Mouse (Mus musculus): ENCODE results near the gene Tcp1.
A peak's percentile ranks its signal among the peaks of the same experiment; 100 is the strongest.
"Not testable (repeated sequence)": the region's sequence is repeated elsewhere in the genome, so short reads cannot be mapped to it uniquely, and the experiment has no call there.

The Tcp1 gene

GRCm38 (mm10) chr17:12915881-12916583, 531 bp downstream of the Tcp1 start, which contains the start of gene Mrpl18:
TSS of gene Mrpl18 (minus strand) at chr17:12916345.
- peak; percentile 100 for DNase-seq (ENCODE audit: low spot score)

DNA sequence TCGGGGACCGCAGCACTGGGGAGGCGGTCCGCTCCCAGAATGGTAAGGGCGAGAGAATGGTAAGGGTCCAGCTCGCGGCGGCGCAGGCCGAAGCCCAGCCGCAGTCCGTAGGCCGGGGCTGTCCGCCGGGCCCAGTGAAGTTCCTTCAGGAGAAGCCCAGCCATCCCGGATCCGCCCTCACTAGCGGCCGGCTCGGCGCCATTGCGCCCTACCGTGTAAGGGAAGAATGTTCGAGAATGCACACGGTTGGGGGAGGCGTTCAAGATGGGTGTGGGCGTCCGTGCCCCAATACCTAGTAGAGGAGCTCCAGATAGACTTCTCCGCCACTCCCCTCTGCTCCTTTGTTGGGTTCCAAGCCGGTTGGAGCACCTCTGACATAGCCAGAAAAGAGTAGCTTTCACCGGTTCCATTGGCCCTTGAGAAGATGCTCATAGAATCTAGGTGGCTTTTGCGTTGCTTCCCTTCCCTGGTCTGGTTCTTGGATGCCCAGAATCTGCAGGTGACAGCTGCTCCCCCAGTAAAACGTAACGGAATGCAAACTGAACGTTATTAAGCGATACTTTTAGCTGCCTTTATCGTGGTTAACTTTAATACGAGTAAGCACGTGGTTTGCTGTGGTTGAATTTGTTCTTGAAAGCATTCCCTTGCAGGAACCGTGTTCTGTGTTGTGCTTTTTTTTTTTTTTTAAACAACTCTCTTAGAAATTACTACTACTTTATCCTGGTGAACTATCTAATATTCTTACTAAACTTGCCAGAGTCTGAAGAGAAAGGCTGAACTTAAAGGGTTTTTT, 1.3 kb downstream of the Tcp1 start:
- peak; percentile 60 for DNase-seq (ENCODE audit: low spot score)

DNA sequence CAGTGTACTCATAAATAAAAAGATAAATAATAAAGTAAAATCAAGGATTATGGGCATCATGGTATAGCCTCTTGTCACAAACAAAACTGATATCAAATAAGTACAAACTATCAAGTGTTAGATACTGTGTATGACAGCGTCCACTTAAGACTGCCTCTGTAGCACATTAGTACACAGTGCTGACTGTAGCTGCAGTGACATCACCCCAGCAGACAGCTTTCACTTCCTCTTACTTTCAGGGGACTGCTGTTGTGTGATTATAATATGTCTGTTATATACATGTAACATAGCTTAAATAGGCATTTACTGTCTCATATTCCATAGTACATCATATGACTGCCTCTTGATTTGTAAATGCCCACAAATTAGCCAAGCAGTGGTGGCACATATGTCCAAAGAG, 5.6 kb downstream of the Tcp1 start:
- DNase-seq (ENCODE audit: low spot score): no peak

- no peak for DNase-seq (ENCODE audit: low spot score)
These were observed 9.5 kb downstream of the Tcp1 start for GRCm38 (mm10) chr17:12925001-12925400.

GRCm38 (mm10) chr17:12925703-12926180, 10.2 kb downstream of the Tcp1 start:
- no peak for DNase-seq (ENCODE audit: low spot score)

- not testable (repeated sequence) for DNase-seq (ENCODE audit: low spot score)
These were observed 16.1 kb downstream of the Tcp1 start for GRCm38 (mm10) chr17:12931576-12931975.

DNA sequence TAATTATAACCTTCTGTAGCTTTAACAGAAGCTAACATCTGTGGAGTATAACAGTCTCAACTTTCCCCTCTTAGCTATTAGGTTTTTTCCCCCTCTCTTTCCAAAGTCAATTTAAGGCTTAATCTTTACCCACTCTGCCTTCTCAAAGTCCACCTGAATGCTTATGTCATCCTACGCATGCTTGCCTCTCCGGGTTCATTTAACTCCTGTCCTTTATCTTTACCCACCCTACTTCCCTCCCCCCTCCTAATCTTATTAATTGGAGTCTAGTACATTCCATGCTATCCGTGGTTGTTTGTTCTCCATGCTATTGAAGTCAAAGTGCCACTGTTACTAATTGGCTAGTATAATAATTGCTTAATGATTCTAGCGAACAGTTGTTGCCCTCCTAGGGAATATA, 20.2 kb downstream of the Tcp1 start:
- no peak for DNase-seq (ENCODE audit: low spot score)

GRCm38 (mm10) chr17:12937412-12937970, 22.0 kb downstream of the Tcp1 start:
- no peak for DNase-seq (ENCODE audit: low spot score)

DNA sequence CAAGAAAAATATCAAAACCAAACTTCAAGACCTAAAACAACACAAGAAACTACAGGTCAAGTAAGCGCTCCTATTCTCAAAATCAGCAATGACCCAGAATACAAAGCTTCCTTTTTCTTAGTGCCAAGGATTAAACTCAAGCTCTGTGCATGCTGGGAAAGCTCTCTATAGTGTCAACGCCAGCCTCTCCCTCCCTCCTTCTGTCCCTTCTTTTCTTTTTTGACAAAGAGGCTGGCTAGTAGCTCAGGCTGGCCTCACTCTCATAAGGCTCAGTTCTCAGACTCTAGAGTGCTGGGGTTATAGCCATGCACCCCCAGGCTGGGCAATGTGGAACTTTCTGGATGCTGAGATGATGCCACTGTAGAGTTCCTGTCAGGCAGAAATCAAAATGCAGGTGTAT, 22.6 kb downstream of the Tcp1 start:
- no peak for DNase-seq (ENCODE audit: low spot score)

GRCm38 (mm10) chr17:12939377-12940148, 24.1 kb downstream of the Tcp1 start:
- not testable (repeated sequence) for DNase-seq (ENCODE audit: low spot score)

GRCm38 (mm10) chr17:12940151-12940805, 24.8 kb downstream of the Tcp1 start, which contains the start of gene Acat3:
TSS of gene Acat3 (minus strand) at chr17:12940600.
- peak; percentile 14 for DNase-seq (ENCODE audit: low spot score)

DNA sequence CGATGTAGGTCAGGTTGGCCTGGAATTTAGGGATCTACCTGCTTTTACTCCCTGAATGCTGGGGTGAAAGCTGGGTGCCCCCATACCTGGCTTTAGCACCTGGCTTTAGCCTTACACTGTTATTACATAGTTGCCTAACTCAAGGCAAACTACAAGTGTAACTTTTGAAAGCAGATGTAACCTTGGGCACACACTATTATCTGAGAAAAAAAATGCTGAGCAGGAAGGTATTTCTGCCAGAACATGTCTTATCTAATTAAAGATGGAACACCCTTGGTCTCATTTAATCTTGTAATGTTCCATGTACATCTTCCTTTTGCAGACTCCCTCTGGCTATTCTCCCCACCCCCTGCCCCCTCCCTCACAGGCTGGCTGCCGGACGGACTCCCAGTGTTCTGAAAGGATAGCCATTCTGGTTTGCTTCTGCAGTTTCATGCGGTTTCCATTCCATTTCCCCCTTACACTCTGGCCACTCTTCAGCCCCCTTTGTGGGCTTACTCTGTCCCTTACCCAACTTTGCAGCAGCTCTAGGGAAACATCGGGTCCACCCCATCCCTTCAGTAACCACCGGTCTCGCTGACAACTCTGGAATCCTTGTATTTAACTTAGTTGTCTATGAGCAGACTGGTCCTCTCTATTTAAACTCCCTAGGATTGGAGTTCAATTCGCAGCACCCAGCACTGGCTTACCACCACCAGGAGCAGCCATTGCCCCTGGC, 26.2 kb downstream of the Tcp1 start:
- DNase-seq (ENCODE audit: low spot score): no peak

GRCm38 (mm10) chr17:12942459-12943162, 27.1 kb downstream of the Tcp1 start:
- no peak for DNase-seq (ENCODE audit: low spot score)

GRCm38 (mm10) chr17:12949669-12950068, 34.2 kb downstream of the Tcp1 start:
- no peak for DNase-seq (ENCODE audit: low spot score)

DNA sequence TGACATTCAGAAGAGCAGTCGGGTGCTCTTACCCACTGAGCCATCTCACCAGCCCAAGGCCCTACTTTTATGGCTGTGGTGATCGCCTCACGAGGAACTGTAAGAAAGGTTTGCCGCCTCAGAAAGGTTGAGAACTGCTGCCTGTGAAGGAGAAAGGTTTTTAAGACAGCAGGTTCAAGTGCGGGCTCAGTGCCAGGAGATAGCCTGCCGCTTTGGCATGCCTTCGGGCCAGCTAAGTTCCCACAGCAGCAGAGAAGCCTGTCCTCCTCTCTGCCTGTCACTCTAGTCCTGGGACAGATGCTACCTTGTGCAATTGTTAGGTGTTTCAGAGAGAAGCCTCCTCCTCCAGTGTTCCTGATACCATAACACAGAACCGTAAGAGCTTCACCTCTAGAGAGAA, 41.2 kb downstream of the Tcp1 start:
- DNase-seq (ENCODE audit: low spot score): no peak

GRCm38 (mm10) chr17:12959377-12959776, 43.9 kb downstream of the Tcp1 start:
- DNase-seq (ENCODE audit: low spot score): not testable (repeated sequence)

GRCm38 (mm10) chr17:12960331-12960873, 44.9 kb downstream of the Tcp1 start, which contains the start of gene Acat2:
TSS of gene Acat2 (minus strand) at chr17:12960747.
- peak; percentile 94 for DNase-seq (ENCODE audit: low spot score)

DNA sequence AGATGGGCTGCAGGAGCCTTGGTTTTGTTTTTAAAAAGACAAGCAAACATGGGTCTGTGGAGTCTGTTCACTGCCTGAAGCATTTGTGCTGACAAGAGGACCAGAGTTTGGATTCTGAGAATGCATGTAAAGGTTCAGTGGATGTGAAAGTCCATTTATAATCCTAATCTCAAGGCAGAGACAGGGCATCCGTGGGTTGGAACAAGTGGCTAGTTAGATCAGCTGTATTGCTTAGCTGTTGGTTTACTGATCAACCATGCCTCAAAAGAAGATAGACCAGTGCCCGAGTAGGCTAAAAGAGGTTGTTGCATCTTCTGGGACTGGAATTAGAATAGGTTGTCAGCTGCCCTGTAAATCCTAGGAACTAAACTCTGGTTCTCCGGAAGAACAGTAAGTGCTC, 48.0 kb downstream of the Tcp1 start:
- DNase-seq (ENCODE audit: low spot score): no peak

DNA sequence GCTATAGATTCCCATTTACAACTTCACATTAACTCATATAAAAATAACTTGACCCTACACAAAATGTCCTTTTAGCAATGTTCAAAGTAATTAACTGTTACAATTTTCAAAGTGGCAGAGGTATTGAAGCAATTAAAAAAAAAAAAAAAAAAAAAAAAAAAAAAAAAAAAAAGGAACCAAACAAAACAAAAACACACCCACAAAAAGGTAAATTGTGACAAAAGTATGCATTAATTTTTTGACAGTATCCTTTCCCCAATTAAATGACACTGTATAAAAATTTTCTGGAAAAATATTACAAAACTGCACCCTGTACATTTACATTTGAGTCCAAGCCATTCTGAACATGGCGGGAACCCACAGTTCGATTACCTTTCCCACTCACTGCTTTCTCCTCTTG, 51.7 kb downstream of the Tcp1 start:
- DNase-seq (ENCODE audit: low spot score): no peak

- DNase-seq (ENCODE audit: low spot score): no peak
These were observed 58.4 kb downstream of the Tcp1 start for GRCm38 (mm10) chr17:12973851-12974250.
